Comparison of ENCODE assay signal across 26 mouse cellular contexts in genomic region chr11:68348083-68348482, GRCm38 (mm10). TPM values are rescaled to one million over a fixed set of nuclear protein-coding genes. Genes with fewer than 3 reads are reported as not detected.
DNase-seq lines count a peak whose midpoint lies in the region; ATAC-seq and TF ChIP-seq lines count a peak whose summit lies in the region.
"Had no signal": no experiment of that assay in that cellular context is flagged by ENCODE, and none has a peak within 500 bp of the region (broad histone marks: within the 10 kb centered on the region; RNA-seq: fewer than 3 reads in every experiment).

No protein-coding gene starts in this region.

- DNase-seq in forebrain, embryonic 14.5 days (ENCODE audit: low spot score), result peak; percentile 29
- DNase-seq in heart, adult 11 months, result peak; percentile 56
- DNase-seq in heart, adult 2 months, result no peak
- peak; percentile 27 for DNase-seq in ZHBTc4 (ENCODE audit: low read depth, low spot score)
- no peak for DNase-seq in kidney, postnatal 36 days
- no peak for DNase-seq in spleen, postnatal 36 days (ENCODE audit: low spot score in 2 of 2)
- DNase-seq: adrenal gland, adult 2 months; adrenal gland, postnatal 14 days; cerebellum, adult 18-20 months; cerebellum, adult 9-10 months; cerebellum, postnatal 14 days; gastrocnemius, postnatal 10 days; gastrocnemius, postnatal 36 days; heart, postnatal 10 days; heart, postnatal 36 days; kidney, adult 11 months; kidney, adult 8-10 months had no signal

- 50% methylated on average over 6 of the region's 6 CpGs for WGBS in forebrain, embryonic 14.5 days
- WGBS in forebrain, embryonic 16.5 days, result 55% methylated on average over 6 of the region's 6 CpGs
- 79% methylated on average over 6 of the region's 6 CpGs for WGBS in heart, adult 2 months

- H3K9me3 ChIP-seq in forebrain, embryonic 14.5 days (replicated peaks; ENCODE audit: control insufficient read depth, low read length), result no peaks in the 10 kb centered on the region
- H3K9me3 ChIP-seq in forebrain, embryonic 16.5 days (ENCODE audit: control insufficient read depth, low read length), result no peaks in the 10 kb centered on the region
- H3K9me3 ChIP-seq in E14TG2a.4 (ENCODE audit: low read length), result peaks cover 8% of the 10 kb centered on the region
- H3K9me3 ChIP-seq: heart, embryonic 12.5 days; heart, embryonic 15.5 days; hindbrain, embryonic 15.5 days; intestine, embryonic 15.5 days had no signal

- no peaks in the 10 kb centered on the region for H3K79me2 ChIP-seq in heart, adult 2 months (replicated peaks; ENCODE audit: control insufficient read depth, insufficient read depth, low read length)

- no peaks in the 10 kb centered on the region for H3K36me3 ChIP-seq in forebrain, embryonic 14.5 days (ENCODE audit: control insufficient read depth, insufficient read depth, low read length)
- H3K36me3 ChIP-seq in forebrain, embryonic 16.5 days (ENCODE audit: control insufficient read depth, insufficient read depth), result no peaks in the 10 kb centered on the region
- no peaks in the 10 kb centered on the region; the same call in 1 of the 2 replicates for H3K36me3 ChIP-seq in heart, adult 2 months (ENCODE audit: control insufficient read depth, insufficient read depth, low read length)
- peaks cover 76% of the 10 kb centered on the region for H3K36me3 ChIP-seq in E14TG2a.4 (ENCODE audit: insufficient read depth, low read length)
- H3K36me3 ChIP-seq: heart, embryonic 12.5 days; heart, embryonic 15.5 days; hindbrain, embryonic 15.5 days; intestine, embryonic 15.5 days had no signal

- TF ChIP-seq POLR2A in heart, adult 2 months (IDR thresholded peaks at IDR 0.05; ENCODE audit: insufficient read depth, low read depth, low read length), result no peak

- H3K27ac ChIP-seq in forebrain, embryonic 14.5 days (ENCODE audit: low read depth, low read length), result no peak overlapping the region
- H3K27ac ChIP-seq in forebrain, embryonic 16.5 days (ENCODE audit: low read length), result no peak overlapping the region
- H3K27ac ChIP-seq in heart, adult 2 months, result no peak overlapping the region
- H3K27ac ChIP-seq: heart, embryonic 15.5 days; hindbrain, embryonic 10.5 days; hindbrain, embryonic 15.5 days; intestine, embryonic 15.5 days had no signal

- no peak for ATAC-seq in forebrain, embryonic 14.5 days
- no peak; the same call in 1 of the 2 replicates for ATAC-seq in forebrain, embryonic 16.5 days
- ATAC-seq: intestine, embryonic 15.5 days had no signal

- H3K9ac ChIP-seq in forebrain, embryonic 14.5 days (ENCODE audit: low read length), result no peak overlapping the region
- H3K9ac ChIP-seq in forebrain, embryonic 16.5 days (replicated peaks; ENCODE audit: low read depth, low read length), result no peak overlapping the region
- no peak overlapping the region for H3K9ac ChIP-seq in heart, adult 2 months (ENCODE audit: low read depth, low read length)
- H3K9ac ChIP-seq: heart, embryonic 12.5 days; heart, embryonic 15.5 days; hindbrain, embryonic 15.5 days; intestine, embryonic 15.5 days had no signal

- no peak for TF ChIP-seq CTCF in heart, adult 2 months (IDR thresholded peaks at IDR 0.05)
- TF ChIP-seq CTCF in E14TG2a.4 (conservative IDR thresholded peaks at IDR 0.05; ENCODE audit: low read length), result no peak

- intact Hi-C loops in heart, adult 2 months (cut with DNase I), result no loop called here

- H3K4me3 ChIP-seq in forebrain, embryonic 14.5 days (ENCODE audit: low read depth, low read length), result no peak overlapping the region
- H3K4me3 ChIP-seq in forebrain, embryonic 16.5 days (replicated peaks; ENCODE audit: low read length), result no peak overlapping the region
- no peak overlapping the region for H3K4me3 ChIP-seq in heart, adult 2 months
- 0 out of 2 replicates have a peak overlapping the region, but pooled peaks have one; percentile 11 for H3K4me3 ChIP-seq in E14TG2a.4 (replicated peaks; ENCODE audit: low read length)
- H3K4me3 ChIP-seq: heart, embryonic 12.5 days; heart, embryonic 15.5 days; hindbrain, embryonic 10.5 days; hindbrain, embryonic 15.5 days; intestine, embryonic 15.5 days had no signal

- no peaks in the 10 kb centered on the region for H3K4me1 ChIP-seq in forebrain, embryonic 14.5 days (ENCODE audit: control insufficient read depth, insufficient read depth, low read length)
- H3K4me1 ChIP-seq in forebrain, embryonic 16.5 days (replicated peaks; ENCODE audit: control insufficient read depth, insufficient read depth, low read length), result no peaks in the 10 kb centered on the region
- peaks cover 13% of the 10 kb centered on the region for H3K4me1 ChIP-seq in heart, adult 2 months (ENCODE audit: control insufficient read depth, insufficient read depth, low read length)
- H3K4me1 ChIP-seq in E14TG2a.4 (replicated peaks; ENCODE audit: low read depth, low read length), result peaks cover 57% of the 10 kb centered on the region
- H3K4me1 ChIP-seq: hindbrain, embryonic 15.5 days had no signal

- TF ChIP-seq EP300 in heart, adult 2 months (IDR thresholded peaks at IDR 0.05; ENCODE audit: insufficient read depth, low read depth, low read length), result no peak

- no peak overlapping the region for H3K4me2 ChIP-seq in forebrain, embryonic 14.5 days (ENCODE audit: low read length)
- no peak overlapping the region for H3K4me2 ChIP-seq in forebrain, embryonic 16.5 days (ENCODE audit: low read length)
- H3K4me2 ChIP-seq: heart, embryonic 12.5 days; heart, embryonic 15.5 days; hindbrain, embryonic 15.5 days; intestine, embryonic 15.5 days had no signal

- no peaks in the 10 kb centered on the region for H3K27me3 ChIP-seq in forebrain, embryonic 14.5 days (replicated peaks; ENCODE audit: control insufficient read depth, insufficient read depth, low read length)
- H3K27me3 ChIP-seq in forebrain, embryonic 16.5 days (replicated peaks; ENCODE audit: control insufficient read depth, insufficient read depth, low read length), result no peaks in the 10 kb centered on the region
- H3K27me3 ChIP-seq in heart, adult 2 months (ENCODE audit: control insufficient read depth, insufficient read depth, low read length), result no peaks in the 10 kb centered on the region
- H3K27me3 ChIP-seq in E14TG2a.4 (ENCODE audit: insufficient read depth, low read length), result peaks cover 50% of the 10 kb centered on the region
- H3K27me3 ChIP-seq: heart, embryonic 12.5 days; heart, embryonic 15.5 days; hindbrain, embryonic 15.5 days; intestine, embryonic 15.5 days had no signal

RNA-seq across cellular contexts. Expression of gene Ntn1, which starts 52.5 kb away (rescaled TPM):
- polyA plus RNA-seq in forebrain, embryonic 14.5 days (2014; fragmentation: Nextera tagmentation; extraction: Ambion mirVana), result 3.5 TPM in 2 replicates
- 6.8 and 9.4 TPM in 2 replicates for polyA plus RNA-seq in forebrain, embryonic 16.5 days (2015; fragmentation: Nextera tagmentation; extraction: Ambion mirVana)
- total RNA-seq in heart, adult 2 months (2021), result 10 to 100 TPM; 55.1 to 70.5 TPM
- 32.4 and 35.4 TPM in 2 replicates for polyA plus RNA-seq in heart, adult 2 months (2012; rRNA removed)
- total RNA-seq: granulocyte monocyte progenitor cell, adult 5-6 weeks; MEL had no signal

Comparison
In these comparisons a context has a peak if more than half of its experiments do, and no peak if none do; other contexts are left out.
1. DNase-seq: peak in forebrain, embryonic 14.5 days (single experiment), heart, adult 11 months (single experiment) and ZHBTc4 (single experiment); none in heart, adult 2 months (0 of 2), kidney, postnatal 36 days (0 of 2) and spleen, postnatal 36 days (0 of 2).